Mouse (Mus musculus) c-Kit-positive CD71-negative TER-119-negative erythroid progenitor cells, embryonic 14.5 days (primary cell): ENCODE measurements at regions not wholly inside any gene's neighbourhood (a gene's known extent, or its start where the extent isn't known, plus 50 kb on each side); places are given as distances from the start of the nearest gene placed in this dataset.

Experiments used
- DNase-seq: peaks from one replicate; pipeline ENCODE4 v3.0.0-alpha.2; 2013; ENCODE audit warnings: low read depth

DNA sequence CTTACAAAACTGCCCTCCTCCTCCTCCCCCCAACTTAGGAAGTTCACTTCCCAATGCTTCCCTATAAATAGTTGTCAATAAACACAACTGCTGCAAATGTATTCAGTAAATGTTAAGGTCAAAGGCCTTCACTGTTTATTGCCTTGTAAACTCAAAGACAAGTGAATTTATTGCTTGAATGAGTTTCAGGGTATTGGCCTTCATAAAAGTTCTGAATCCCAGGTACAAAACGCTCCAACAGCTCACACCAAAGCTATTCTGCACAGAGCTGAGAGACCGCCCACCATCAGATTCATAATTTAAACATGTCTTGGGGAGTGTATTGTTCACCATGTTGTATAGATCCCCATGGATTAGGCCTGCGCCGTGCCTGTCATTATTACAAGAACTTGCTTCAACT lies 53.9 kb upstream of the Cdkn3 start:
- DNase-seq = no peak

- peak; percentile 9 for DNase-seq
These were observed 56.0 kb upstream of the Cdkn3 start for GRCm38 (mm10) chr14:46704316-46704751.

DNA sequence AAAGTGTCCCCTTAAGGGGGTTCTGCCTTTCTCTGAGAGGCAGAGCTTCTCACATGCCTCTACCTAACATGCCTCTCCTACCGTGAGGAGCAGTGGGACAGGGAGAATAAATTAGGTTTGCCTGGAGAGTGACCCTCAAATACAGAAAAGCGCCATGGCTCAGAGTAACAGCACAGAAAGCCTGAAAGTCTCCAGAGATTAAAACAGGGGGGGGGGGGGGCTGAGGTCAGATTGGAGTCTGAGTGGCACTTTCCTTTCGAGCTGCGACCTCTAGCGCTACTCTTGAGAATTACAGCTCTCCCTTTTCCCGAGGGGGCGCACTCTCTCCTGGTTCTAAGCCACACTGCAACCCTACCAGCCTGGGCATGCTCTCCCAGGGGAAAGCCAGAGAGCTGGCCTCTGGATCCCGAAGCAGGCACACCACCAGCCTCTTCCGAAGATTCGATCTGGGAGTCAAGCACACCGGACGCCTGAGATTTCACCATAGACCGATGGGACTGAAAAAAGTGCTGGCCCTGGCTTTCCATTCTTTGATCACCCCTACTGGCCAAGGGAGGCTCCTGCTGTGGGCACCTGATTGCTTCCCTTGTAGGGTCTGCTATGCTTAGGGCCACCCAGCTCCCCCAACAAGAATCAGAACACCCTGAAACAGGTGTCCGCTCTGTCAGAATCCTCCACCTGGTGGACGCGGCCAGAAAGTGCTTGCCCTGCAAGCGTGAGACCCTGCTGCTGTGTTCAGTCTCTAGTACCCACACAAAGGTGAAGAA lies 57.5 kb upstream of the Cdkn3 start:
- peak; percentile 23 for DNase-seq

DNA sequence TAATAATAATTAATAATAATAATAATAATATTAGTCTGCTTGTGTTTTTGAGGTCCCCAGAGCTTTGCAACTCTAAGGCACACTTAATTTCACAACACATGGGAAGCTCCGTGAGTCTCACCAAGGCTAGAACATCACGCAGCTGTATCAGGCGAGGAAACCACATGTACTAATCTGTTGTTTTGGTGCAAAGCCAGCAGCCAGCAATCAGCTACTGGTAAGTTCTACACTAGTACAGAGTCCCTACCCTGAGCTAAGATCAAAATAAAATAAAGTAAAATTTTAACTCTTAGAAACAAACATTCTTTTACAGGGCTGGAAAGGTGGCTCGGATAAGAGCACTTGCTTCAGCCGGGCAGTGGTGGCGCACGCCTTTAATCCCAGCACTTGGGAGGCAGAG lies 67.8 kb upstream of the Cdkn3 start:
- no peak for DNase-seq

- no peak for DNase-seq
These were observed 68.3 kb upstream of the Cdkn3 start for GRCm38 (mm10) chr14:46692067-46692466.

- DNase-seq = no peak
These were observed 77.6 kb upstream of the Cdkn3 start for GRCm38 (mm10) chr14:46682728-46683127.

GRCm38 (mm10) chr14:46678935-46679334 lies 81.4 kb upstream of the Cdkn3 start:
- DNase-seq = peak; percentile 13

DNA sequence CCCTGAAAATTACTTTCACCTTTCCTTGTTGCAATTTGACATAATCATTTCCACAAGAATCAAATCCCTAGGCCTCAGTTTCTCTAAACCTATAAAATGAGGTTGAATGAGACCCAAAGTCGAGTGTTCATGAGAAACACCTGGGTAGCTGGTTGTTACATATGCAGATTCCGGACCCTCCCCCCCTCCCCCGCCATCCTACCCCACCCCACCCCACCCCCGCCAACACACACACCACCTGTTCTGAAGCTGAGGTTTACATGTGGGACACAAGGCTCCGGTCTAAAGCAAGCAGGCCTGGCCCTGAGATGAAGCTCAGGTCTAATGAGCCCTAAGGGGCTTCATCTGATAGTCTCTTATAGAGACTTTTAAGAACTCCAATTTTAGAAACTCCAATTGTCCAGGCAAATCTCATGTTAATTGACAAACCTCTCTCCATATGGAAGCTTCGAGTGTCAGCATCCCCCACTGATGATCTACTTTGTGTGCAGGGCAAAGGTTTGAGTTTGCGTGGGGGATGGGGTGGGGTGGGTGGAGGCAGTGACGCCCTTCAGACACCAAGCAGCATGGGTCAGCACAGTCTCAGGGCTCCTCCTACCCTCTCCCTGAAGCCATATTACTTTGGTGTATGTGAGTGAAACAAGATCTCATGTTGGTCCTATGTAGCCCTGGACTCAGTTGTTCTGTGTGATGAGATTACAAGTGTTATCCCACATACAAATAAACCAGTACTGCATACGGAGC lies 88.7 kb upstream of the Cdkn3 start:
- no peak for DNase-seq

GRCm38 (mm10) chr14:46671062-46671461 lies 89.3 kb upstream of the Cdkn3 start:
- no peak for DNase-seq

DNA sequence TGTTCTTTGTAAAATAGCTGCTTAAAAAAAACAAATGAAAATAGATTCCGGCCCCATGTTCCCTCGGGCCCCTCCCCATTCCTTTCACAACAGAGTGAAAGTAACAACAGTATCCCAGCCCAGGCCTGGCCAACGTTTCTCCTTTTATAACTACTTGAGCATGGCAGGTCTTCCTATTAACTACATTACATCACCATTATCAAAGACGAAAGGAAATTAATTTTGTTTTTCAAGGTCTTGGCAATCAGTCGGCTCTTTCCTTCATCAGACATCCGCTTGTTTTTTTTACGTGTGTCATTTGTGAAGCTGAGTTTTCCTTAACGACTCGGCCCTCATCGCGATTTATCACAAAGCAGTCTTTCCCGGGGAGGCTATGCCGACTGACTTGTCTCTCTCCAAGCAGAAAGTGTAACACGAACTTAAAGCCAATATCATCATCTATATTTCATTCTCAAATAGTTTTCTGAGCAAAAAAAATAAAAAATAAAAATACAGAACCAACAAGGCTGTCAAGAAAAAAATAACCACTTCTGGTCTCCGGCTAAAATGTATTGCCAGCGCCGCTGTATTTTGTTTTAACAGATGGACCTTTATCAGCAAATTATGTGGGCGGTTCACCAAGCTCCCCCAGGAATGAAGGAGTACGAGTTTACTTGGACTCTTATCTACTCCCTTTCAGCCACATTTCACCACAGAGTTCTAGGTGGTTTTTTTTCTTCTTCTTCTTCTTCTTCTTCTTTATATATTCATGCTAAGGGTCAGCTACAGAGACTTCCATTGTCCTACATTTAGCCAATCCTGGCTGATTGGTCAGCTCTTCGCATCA lies 89.9 kb upstream of the Cdkn3 start:
- DNase-seq = no peak

GRCm38 (mm10) chr14:46668275-46668674 lies 92.1 kb upstream of the Cdkn3 start:
- no peak for DNase-seq

GRCm38 (mm10) chr14:46664305-46664704 lies 96.0 kb upstream of the Cdkn3 start:
- no peak for DNase-seq

DNA sequence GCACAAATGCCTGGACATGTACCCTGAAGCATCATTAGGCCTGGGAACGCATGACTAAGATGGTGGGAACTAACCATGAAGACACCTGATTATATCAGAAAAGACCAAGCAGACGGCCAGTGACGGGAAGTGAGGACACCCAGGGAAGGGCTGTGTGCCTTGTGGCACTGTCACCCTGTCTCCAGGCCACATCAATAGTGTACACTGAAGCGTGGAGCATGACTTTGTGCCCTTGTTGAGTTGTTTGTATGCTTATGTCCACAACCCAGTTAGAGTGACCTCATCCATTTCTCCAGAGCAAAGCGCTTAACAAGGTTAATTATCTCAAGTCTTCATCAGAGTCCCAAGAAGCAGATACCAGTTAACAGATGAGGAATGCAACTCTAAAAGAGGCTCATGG lies 96.8 kb upstream of the Cdkn3 start:
- no peak for DNase-seq

- no peak for DNase-seq
These were observed 98.4 kb upstream of the Cdkn3 start for GRCm38 (mm10) chr14:46661792-46662545.

DNA sequence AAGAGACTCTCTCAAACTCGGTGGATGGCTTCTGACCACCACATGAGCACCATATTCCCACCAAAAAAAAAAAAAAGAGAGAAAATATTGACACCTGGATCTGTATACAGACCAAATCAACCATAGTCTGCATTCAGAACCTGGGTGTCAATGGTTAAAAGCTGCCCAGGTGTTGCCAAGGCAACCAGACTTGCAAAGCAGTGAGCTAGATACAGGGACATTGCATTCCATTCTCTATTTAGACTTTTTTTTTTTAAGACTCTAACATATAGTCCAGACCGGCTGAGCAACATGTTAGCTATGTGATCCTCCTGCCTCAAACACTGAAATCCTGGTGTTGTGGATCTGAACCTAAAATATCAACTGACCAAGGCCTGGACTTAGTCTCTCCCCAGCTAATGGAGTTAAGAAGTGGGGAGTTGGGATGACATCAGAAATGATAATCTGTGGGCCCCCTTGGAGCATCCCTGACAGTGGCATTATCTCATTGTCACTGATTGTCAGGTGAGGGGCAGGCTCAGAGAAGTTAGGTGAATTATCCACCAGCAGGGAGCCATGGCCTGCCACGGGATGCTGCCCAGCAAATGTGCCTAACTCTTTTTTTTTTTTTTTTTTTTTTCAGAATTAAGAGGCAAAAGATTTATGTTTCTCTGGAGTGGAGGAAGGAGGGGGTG lies 99.1 kb upstream of the Cdkn3 start:
- DNase-seq = no peak

DNA sequence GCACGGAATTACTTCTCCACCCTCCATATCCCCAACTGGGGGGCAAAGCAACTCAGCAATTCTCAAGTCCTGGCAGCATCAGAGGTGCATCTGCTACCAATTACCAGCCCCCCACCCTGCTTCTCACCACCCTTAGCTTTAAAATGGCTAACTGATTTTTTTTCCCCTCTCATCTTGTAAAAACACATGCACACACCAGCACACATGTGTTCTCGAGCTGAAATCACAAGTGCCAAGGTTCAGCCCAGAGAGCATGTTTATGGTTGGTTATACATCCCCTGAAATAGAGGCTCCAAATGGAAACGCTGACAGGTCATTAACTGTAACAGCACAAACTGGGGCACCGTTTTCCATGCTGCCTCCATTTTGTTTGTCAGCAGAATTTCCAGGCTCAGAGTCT lies 101.0 kb upstream of the Cdkn3 start:
- no peak for DNase-seq

GRCm38 (mm10) chr14:46656249-46656648 lies 104.1 kb upstream of the Cdkn3 start:
- DNase-seq = no peak

GRCm38 (mm10) chr14:46647319-46647974 lies 112.9 kb upstream of the Cdkn3 start:
- no peak for DNase-seq

DNA sequence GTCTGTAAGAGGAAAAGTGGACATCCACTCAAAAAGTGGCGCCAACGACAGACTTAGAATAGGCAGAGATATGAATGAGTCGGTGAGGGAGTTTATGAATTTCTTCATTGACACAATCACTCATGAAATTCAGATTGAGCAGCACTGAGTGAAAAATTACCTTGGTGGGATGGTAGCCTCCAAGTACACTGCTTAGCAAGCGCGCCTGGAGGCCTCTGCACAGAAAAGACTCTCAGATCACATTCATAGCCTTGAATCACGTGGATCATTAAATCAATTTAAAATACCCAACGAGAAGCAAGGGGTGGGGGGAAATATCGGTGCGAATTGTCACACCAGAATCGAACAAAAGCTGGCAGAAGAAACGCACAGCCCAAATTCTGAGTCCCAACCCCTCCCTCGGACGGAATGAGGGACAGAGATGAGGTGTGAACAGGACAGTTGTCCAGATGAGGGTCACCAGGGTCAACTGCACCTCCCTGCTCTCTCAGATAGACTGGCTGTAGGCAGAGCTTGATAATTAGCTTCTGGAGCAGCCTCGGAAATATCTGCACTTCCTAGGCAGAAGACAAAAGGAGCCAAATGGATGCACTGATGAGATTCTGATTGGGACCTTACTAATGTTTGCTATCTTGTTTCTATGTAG lies 113.5 kb upstream of the Cdkn3 start:
- DNase-seq = no peak

GRCm38 (mm10) chr14:46639116-46639826 lies 121.1 kb upstream of the Cdkn3 start:
- no peak for DNase-seq
